Mouse (Mus musculus) myocyte (in vitro differentiated cells): ENCODE data around the gene Wnt10b. TPM values are rescaled to one million over a fixed set of nuclear protein-coding genes. Genes with fewer than 3 reads are reported as not detected.
A peak's percentile ranks its signal among the peaks of the same experiment; 100 is the strongest.

ENCODE experiments used
- H3K27me3 ChIP-seq: one replicate; pipeline ENCODE4 v1.6.1; 2011; ENCODE audit not compliant: control insufficient read depth, insufficient read depth, insufficient read length
- H3K36me3 ChIP-seq: one replicate; pipeline ENCODE4 v1.6.1; 2011; ENCODE audit not compliant: control insufficient read depth, insufficient read depth
- H3K4me2 ChIP-seq: one replicate; pipeline ENCODE4 v1.6.1; 2011; ENCODE audit warnings: low read depth, control low read depth
- H3K4me3 ChIP-seq: one replicate; pipeline ENCODE4 v1.5.1; 2011; ENCODE audit warnings: mild to moderate bottlenecking, control low read depth, moderate library complexity
- H3K79me2 ChIP-seq: one replicate; pipeline ENCODE4 v1.6.1; 2011; ENCODE audit not compliant: control insufficient read depth, insufficient read depth
- H3ac ChIP-seq: one replicate; pipeline ENCODE4 v1.6.1; 2011; ENCODE audit not compliant: control insufficient read depth, insufficient read length
- CEBPB ChIP-seq: IDR thresholded peaks from 2 replicates; pipeline ENCODE4 v1.6.1; 2011; ENCODE audit warnings: mild to moderate bottlenecking, moderate library complexity; ENCODE audit not compliant: poor library complexity, insufficient read depth, severe bottlenecking
- E2F4 ChIP-seq: IDR thresholded peaks from one replicate; pipeline ENCODE4 v1.6.1; 2011; ENCODE audit warnings: mild to moderate bottlenecking, control low read depth, moderate library complexity; ENCODE audit not compliant: insufficient read depth
- MAX ChIP-seq: IDR thresholded peaks from one replicate; pipeline ENCODE4 v1.6.1; 2011; ENCODE audit warnings: low read depth, mild to moderate bottlenecking, control low read depth
- MYOD1 ChIP-seq, 3 experiments: IDR thresholded peaks; one replicate each; pipeline ENCODE4 v1.6.1; 2011; ENCODE audit warnings: control low read depth in 2 of 3, low read depth in 2 of 3, mild to moderate bottlenecking in 2 of 3, moderate library complexity in 1 of 3; ENCODE audit not compliant: insufficient read length in 2 of 3, control insufficient read depth in 1 of 3
- MYOG ChIP-seq, 3 experiments: IDR thresholded peaks; one replicate each; pipeline ENCODE4 v1.6.1; 2011; ENCODE audit warnings: control low read depth in 2 of 3, low read depth in 2 of 3, mild to moderate bottlenecking in 2 of 3; ENCODE audit not compliant: insufficient read length in 2 of 3, control insufficient read depth in 1 of 3, insufficient read depth in 1 of 3
- POLR2A ChIP-seq: IDR thresholded peaks from one replicate; pipeline ENCODE4 v1.6.1; 2011; ENCODE audit warnings: low read depth, mild to moderate bottlenecking, control low read depth, moderate library complexity; ENCODE audit not compliant: insufficient read length
- POLR2AphosphoS2 ChIP-seq: IDR thresholded peaks from one replicate; pipeline ENCODE4 v1.6.1; 2011; ENCODE audit warnings: low read depth, control low read depth; ENCODE audit not compliant: insufficient read length
- REST ChIP-seq: IDR thresholded peaks from one replicate; pipeline ENCODE4 v1.6.1; 2011; ENCODE audit warnings: mild to moderate bottlenecking, control low read depth, moderate library complexity; ENCODE audit not compliant: insufficient read depth, insufficient read length
- SRF ChIP-seq: IDR thresholded peaks from one replicate; pipeline ENCODE4 v1.6.1; 2011; ENCODE audit warnings: low read depth; ENCODE audit not compliant: control insufficient read depth, insufficient read length
- TCF12 ChIP-seq: IDR thresholded peaks from one replicate; pipeline ENCODE4 v1.6.1; 2011; ENCODE audit warnings: mild to moderate bottlenecking, control low read depth; ENCODE audit not compliant: poor library complexity, insufficient read depth, severe bottlenecking
- TCF3 ChIP-seq: IDR thresholded peaks from one replicate; pipeline ENCODE4 v1.6.1; 2011; ENCODE audit warnings: low read depth, control low read depth; ENCODE audit not compliant: insufficient read length
- USF1 ChIP-seq: IDR thresholded peaks from one replicate; pipeline ENCODE4 v1.6.1; 2011; ENCODE audit warnings: low read depth, mild to moderate bottlenecking, control low read depth, moderate library complexity
- polyA plus RNA-seq: library from polyadenylated mRNA; unstranded; fragments of >200 nt; fragmentation: generic; extraction: Trizol; gene quantifications from one replicate; pipeline ENCODE4 v1.2.1, GENCODE M21; 2012; ENCODE audit warnings: missing spikeins

Gene Wnt10b
- polyA plus RNA-seq, 1 experiment, result 3.3 TPM

DNA sequence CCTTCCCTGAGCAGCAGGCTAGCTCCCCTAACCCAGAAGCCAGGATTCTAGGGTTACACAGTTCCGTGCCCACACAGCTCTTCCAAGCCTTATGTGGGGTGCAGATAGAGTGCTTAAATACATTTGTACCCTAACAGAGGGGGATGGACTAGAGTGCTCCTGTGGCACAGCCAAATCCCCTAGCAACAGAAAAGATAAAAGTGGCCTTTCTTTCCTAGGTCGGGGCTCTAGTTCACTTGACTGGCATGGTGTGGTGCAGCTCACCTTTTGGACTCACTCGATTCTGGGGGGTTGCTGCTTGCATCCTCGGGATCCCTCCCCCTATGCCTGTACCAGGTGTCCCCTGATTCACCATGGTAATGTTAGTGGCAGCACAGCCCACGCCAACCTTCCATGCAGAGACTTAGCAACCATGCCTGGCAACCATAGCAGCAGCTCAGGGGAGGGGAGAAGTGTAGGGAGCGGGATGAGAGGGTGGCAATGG, 30.7 kb upstream of the Wnt10b start:
- Histone ChIP-seq H3K27me3 (peaks cover 21% of the 10 kb centered on the region), H3K36me3 (peaks cover 18% of the 10 kb centered on the region), H3K4me3 (no peak overlapping the region), H3K79me2 (no peaks in the 10 kb centered on the region), H3K4me2 (peak overlapping the region; percentile 61), H3ac (no peak overlapping the region)
- no peak for TF ChIP-seq POLR2AphosphoS2
- TF ChIP-seq POLR2A, result no peak
- TF ChIP-seq E2F4, result no peak
- no peak for TF ChIP-seq MYOD1 (IDR thresholded peaks at IDR 0.05; ENCODE audit: control insufficient read depth in 1 of 3, insufficient read length in 2 of 3, low read depth in 2 of 3)
- no peak for TF ChIP-seq SRF
- no peak for TF ChIP-seq MYOG (IDR thresholded peaks at IDR 0.05; ENCODE audit: control insufficient read depth in 1 of 3, insufficient read depth in 1 of 3, insufficient read length in 2 of 3, low read depth in 2 of 3)
- TF ChIP-seq TCF3, result no peak
- TF ChIP-seq TCF12, result no peak
- TF ChIP-seq USF1, result no peak

DNA sequence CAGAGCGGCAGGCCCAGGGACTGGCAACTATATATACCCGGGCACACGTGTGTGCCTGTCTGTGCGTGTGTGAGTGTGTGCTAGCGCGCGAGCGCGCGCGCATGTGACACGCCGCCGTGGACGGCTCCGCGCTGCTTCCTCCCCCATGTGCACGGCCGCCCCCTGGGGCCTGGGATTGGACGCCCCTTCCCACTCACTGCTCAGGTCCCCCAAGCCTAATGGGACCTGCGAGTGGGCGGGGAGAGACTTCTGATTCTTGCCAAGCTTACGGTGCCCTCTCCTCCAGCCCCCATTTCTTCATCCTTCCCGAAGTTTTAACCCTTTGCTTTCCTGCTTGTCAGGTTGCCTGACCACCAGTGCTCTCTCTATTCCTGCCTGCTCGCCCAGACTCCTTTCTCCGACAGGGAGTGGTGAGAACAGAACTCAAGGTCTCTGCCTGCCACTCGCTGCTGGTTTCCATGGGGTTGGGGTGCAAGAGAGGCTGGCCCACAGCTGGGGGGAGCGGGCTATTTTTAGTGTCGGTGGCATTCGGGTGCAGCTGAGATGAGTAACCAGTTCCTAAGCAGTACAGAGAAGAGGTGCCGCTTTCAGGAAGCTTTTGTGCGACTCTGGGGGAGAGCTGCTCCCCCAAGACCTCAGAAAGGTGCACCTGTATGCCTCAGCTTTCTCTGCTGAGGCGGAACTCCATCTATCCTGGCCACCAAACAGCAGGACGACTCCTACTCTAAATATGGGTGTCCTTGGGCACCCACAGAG, 30.1 kb upstream of the Wnt10b start:
- Histone ChIP-seq H3K4me2 (peak overlapping the region; percentile 61), H3K4me3 (no peak overlapping the region), H3K79me2 (no peaks in the 10 kb centered on the region), H3ac (no peak overlapping the region), H3K27me3 (peaks cover 21% of the 10 kb centered on the region), H3K36me3 (peaks cover 13% of the 10 kb centered on the region)
- TF ChIP-seq MYOD1 (IDR thresholded peaks at IDR 0.05; ENCODE audit: control insufficient read depth in 1 of 3, insufficient read length in 2 of 3, low read depth in 2 of 3) (peak in 1 of 3 experiments; percentile 32), MYOG (IDR thresholded peaks at IDR 0.05; ENCODE audit: control insufficient read depth in 1 of 3, insufficient read depth in 1 of 3, insufficient read length in 2 of 3, low read depth in 2 of 3) (peak in 2 of 3 experiments; percentile 51 to 54), POLR2AphosphoS2 (no peak)

DNA sequence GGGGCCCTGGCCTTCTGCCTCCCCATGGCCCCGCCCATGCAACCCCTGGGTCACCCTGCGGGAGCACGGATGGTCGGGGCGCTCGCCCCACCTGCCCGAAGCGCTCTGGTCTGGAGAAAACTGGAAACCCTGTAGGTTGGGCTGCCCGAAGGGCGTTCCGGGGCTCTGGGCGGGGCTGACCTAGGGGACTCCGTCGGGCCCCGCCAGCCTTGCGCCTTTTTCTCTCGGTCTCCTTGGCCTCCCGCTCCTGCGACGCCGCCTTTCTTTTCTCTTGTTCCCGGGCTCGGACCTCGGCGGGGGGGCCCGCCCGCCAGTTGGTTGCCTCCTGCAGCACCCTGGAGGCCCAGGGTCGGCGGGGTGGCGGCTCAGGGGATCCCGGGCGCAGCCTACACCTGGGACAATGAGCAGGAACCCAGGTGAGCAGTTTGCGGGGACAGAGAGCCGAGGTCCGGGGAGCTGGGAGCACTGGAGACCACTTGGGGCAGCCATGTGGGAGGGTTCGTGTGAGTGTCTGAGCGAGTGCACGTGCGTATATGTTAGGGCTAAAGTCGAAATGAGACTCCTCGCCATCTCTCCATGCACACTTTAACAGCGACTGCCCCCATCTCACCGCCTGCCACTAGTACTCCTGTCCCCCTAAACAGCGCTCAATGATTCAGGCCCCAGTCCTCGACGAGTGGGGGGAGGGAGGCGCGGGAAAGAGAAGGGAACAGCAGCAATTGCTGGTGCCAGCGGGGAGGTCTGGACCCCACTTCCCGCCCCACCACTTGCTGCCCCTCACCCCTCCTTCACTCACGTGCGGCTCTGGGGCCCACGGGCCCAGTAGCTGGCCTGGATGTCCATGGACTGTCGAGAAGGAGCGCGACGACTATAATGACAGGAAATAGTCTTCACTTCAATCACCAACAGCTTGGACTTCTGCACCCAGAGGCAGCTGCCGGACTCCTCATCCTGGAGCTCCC, 29.1 kb upstream of the Wnt10b start:
- no peaks in the 10 kb centered on the region for H3K79me2 ChIP-seq
- peaks cover 4% of the 10 kb centered on the region for H3K36me3 ChIP-seq
- peaks cover 21% of the 10 kb centered on the region for H3K27me3 ChIP-seq
- no peak overlapping the region for H3K4me3 ChIP-seq
- no peak overlapping the region for H3ac ChIP-seq
- no peak overlapping the region for H3K4me2 ChIP-seq
- no peak for TF ChIP-seq TCF12
- no peak for TF ChIP-seq CEBPB
- no peak for TF ChIP-seq POLR2AphosphoS2
- TF ChIP-seq SRF, result no peak
- no peak for TF ChIP-seq MAX
- no peak for TF ChIP-seq MYOG (IDR thresholded peaks at IDR 0.05; ENCODE audit: control insufficient read depth in 1 of 3, insufficient read depth in 1 of 3, insufficient read length in 2 of 3, low read depth in 2 of 3)
- no peak for TF ChIP-seq TCF3
- TF ChIP-seq POLR2A, result no peak
- TF ChIP-seq E2F4, result no peak
- no peak for TF ChIP-seq REST
- no peak for TF ChIP-seq USF1
- no peak for TF ChIP-seq MYOD1 (IDR thresholded peaks at IDR 0.05; ENCODE audit: control insufficient read depth in 1 of 3, insufficient read length in 2 of 3, low read depth in 2 of 3)

DNA sequence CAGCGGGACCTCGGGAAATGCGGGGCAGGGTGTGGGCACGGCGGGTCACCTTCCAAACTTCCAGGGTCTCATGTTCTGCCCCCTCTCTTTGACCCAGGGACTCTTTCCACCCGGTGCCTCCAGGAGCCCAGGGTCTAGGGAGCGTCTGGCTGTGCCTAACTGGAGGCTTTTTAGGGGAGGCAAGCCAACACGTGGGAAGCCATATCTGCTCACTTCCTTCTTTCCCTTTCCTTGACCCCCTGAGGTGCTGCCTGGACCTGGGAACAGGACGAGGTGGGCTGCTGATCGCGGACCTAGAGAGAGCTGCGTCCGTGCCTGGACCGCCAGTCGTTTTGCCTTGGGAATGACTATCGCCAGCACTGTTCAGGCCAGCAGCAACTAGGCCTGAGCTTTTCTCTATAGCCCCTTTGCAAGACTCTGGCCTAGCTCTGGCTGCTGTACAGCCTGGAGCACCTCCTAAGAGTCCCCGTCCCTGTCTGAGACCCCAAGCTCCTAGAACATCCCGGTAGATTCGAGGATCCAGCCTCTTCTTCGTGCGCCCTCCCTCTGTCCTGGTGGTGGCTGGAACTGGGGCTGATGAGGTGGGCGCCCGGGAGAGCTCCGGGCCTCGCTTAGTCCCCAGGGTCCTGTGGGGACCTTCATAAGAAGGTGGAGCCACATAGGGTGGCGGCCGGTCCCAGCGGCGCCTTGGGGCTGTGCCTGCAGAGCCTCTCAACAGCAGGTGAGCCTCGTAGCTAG, 28.3 kb upstream of the Wnt10b start:
- H3K27me3 ChIP-seq, result peaks cover 21% of the 10 kb centered on the region
- no peak overlapping the region for H3ac ChIP-seq
- H3K79me2 ChIP-seq, result no peaks in the 10 kb centered on the region
- TF ChIP-seq TCF3, result no peak
- TF ChIP-seq POLR2AphosphoS2, result no peak
- no peak for TF ChIP-seq CEBPB
- no peak for TF ChIP-seq REST
- no peak for TF ChIP-seq MYOD1 (IDR thresholded peaks at IDR 0.05; ENCODE audit: control insufficient read depth in 1 of 3, insufficient read length in 2 of 3, low read depth in 2 of 3)
- TF ChIP-seq MYOG (IDR thresholded peaks at IDR 0.05; ENCODE audit: control insufficient read depth in 1 of 3, insufficient read depth in 1 of 3, insufficient read length in 2 of 3, low read depth in 2 of 3), result no peak
- no peak for TF ChIP-seq USF1
- no peak for TF ChIP-seq MAX
- TF ChIP-seq E2F4, result no peak
- TF ChIP-seq SRF, result no peak
- TF ChIP-seq POLR2A, result no peak
- no peaks in the 10 kb centered on the region for H3K36me3 ChIP-seq
- no peak overlapping the region for H3K4me3 ChIP-seq
- H3K4me2 ChIP-seq, result peak overlapping the region; percentile 44
